Mouse (Mus musculus): ENCODE data around the gene Ccdc183. TPM values are rescaled to one million over a fixed set of nuclear protein-coding genes. Genes with fewer than 3 reads are reported as not detected.

Ccdc183 gene
- polyA plus RNA-seq, 1 experiment from 2014 or later, result 0.11 TPM

DNA sequence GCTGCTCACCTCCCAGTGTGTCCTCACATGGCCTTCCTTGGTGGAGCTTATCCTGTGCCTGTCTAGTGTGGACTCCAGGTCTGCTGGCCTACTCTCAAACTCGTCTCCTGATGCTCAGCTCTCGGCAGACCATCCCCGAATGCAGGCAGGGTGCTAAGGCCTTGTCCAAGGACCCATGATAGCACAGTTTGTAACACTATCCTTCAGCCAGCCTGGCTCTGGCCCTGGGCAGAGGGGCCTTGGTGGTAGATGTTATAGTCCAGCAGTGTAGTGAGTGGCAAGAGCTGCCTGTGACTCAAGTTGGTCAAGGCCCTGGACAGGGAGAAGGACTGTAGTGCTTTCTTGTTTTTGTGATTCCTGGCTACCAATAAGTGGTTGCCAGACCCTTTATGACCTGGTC is 16.1 kb upstream of the Ccdc183 start:
- peaks cover 3% of the 10 kb centered on the region for H3K4me1 ChIP-seq
- DNase-seq (ENCODE audit: low spot score), result no peak
- H3K27ac ChIP-seq (replicated peaks), result no peak overlapping the region
- no peak overlapping the region for H3K4me3 ChIP-seq
- no peaks in the 10 kb centered on the region for H3K9me3 ChIP-seq
- 87% methylated on average over 3 of the region's 3 CpGs for WGBS
- H3K36me3 ChIP-seq (replicated peaks), result no peaks in the 10 kb centered on the region
- no peaks in the 10 kb centered on the region for H3K27me3 ChIP-seq (replicated peaks; ENCODE audit: low read depth, poor library complexity, severe bottlenecking)

DNA sequence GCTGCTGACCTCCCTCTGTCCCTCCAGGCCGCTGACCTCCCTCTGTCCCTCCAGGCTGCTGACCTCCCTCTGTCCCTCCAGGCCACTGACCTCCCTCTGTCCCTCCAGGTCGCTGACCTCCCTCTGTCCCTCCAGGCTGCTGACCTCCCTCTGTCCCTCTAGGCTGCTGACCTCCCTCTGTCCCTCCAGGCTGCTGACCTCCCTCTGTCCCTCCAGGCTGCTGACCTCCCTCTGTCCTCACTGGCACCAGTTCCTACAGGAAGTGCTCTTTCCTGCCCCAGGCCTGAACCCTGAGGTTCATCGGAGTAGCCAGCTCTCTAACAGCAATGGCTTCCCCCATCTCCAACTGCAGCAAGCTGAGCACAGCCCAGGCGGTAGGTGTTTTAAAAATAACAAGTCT is 11.3 kb upstream of the Ccdc183 start:
- H3K9me3 ChIP-seq, result no peaks in the 10 kb centered on the region
- H3K36me3 ChIP-seq (replicated peaks), result no peaks in the 10 kb centered on the region
- peaks cover 14% of the 10 kb centered on the region for H3K4me1 ChIP-seq
- no peaks in the 10 kb centered on the region; the same call in 1 of the 2 replicates for H3K27me3 ChIP-seq (replicated peaks; ENCODE audit: low read depth, poor library complexity, severe bottlenecking)
- 44% methylated on average over 4 of the region's 4 CpGs for WGBS
- no peak for DNase-seq (ENCODE audit: low spot score)
- H3K27ac ChIP-seq (replicated peaks), result peak overlapping the region; percentile 2; the same call in 1 of the 2 replicates
- no peak overlapping the region for H3K4me3 ChIP-seq

DNA sequence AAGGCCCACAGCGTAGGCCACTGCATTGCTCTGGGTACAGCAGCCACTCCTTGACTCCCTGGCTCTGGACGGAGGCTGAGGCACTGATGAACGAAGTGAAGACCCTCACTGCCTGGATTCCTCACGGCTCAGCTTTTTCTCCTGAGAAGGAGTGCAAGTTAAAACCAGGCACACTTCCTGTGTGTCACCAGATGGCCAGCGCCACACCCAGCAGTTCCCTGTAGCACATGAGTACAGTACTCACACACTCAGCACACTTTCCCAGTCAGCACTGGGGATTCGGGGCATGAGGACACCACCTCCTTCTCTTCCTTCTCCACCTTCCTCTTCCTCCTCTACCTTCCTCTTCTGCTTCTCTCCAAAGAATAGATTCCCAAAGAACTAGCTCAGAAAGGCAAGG is 10.3 kb upstream of the Ccdc183 start, which contains the start of gene Fcna:
Gene Fcna, minus strand, starts transcription at position 220 of the 400 bp plus-strand sequence.
- no peaks in the 10 kb centered on the region for H3K36me3 ChIP-seq (replicated peaks)
- H3K27ac ChIP-seq (replicated peaks), result peak within 1 kb of the TSS; percentile 2; the same call in 1 of the 2 replicates
- H3K27me3 ChIP-seq (replicated peaks; ENCODE audit: low read depth, poor library complexity, severe bottlenecking), result no peaks in the 10 kb centered on the region; the same call in 1 of the 2 replicates
- 79% methylated on average over 6 of the region's 6 CpGs for WGBS
- H3K9me3 ChIP-seq, result no peaks in the 10 kb centered on the region
- no peak within 1 kb of the TSS for H3K4me3 ChIP-seq
- no peak for DNase-seq (ENCODE audit: low spot score)
- H3K4me1 ChIP-seq, result peaks cover 14% of the 10 kb centered on the region

GRCm38 (mm10) chr2:25625986-25626385 is 8.5 kb upstream of the Ccdc183 start:
- no peaks in the 10 kb centered on the region for H3K9me3 ChIP-seq
- H3K27ac ChIP-seq (replicated peaks), result no peak overlapping the region
- H3K4me3 ChIP-seq, result no peak overlapping the region
- H3K27me3 ChIP-seq (replicated peaks; ENCODE audit: low read depth, poor library complexity, severe bottlenecking), result no peaks in the 10 kb centered on the region; the same call in 1 of the 2 replicates
- WGBS, result 74% methylated on average over 5 of the region's 5 CpGs
- no peaks in the 10 kb centered on the region for H3K36me3 ChIP-seq (replicated peaks)
- DNase-seq (ENCODE audit: low spot score), result no peak
- peaks cover 24% of the 10 kb centered on the region for H3K4me1 ChIP-seq

- Histone ChIP-seq H3K4me1 (peaks cover 21% of the 10 kb centered on the region), H3K27me3 (replicated peaks; ENCODE audit: low read depth, poor library complexity, severe bottlenecking) (peaks cover 38% of the 10 kb centered on the region), H3K27ac (replicated peaks) (peak within 1 kb of the TSS; percentile 77), H3K9me3 (no peaks in the 10 kb centered on the region), H3K4me3 (peak within 1 kb of the TSS; percentile 62), H3K36me3 (replicated peaks) (no peaks in the 10 kb centered on the region)
- peak; percentile 90 for DNase-seq (ENCODE audit: low spot score)
- WGBS, result 5% methylated on average over 34 of the region's 34 CpGs
Observed at GRCm38 (mm10) chr2:25621229-25622200, 4.0 kb upstream of the Ccdc183 start, which contains the start of gene Tmem141. Tmem141 (minus strand) TSS chr2:25622005.

- H3K27me3 ChIP-seq (replicated peaks; ENCODE audit: low read depth, poor library complexity, severe bottlenecking), result peaks cover 45% of the 10 kb centered on the region
- peaks cover 24% of the 10 kb centered on the region for H3K4me1 ChIP-seq
- H3K27ac ChIP-seq (replicated peaks), result no peak overlapping the region
- peak overlapping the region; percentile 62; the same call in 1 of the 2 replicates for H3K4me3 ChIP-seq
- H3K36me3 ChIP-seq (replicated peaks), result no peaks in the 10 kb centered on the region
- no peak for DNase-seq (ENCODE audit: low spot score)
- H3K9me3 ChIP-seq, result no peaks in the 10 kb centered on the region
- WGBS, result 88% methylated on average over 4 of the region's 4 CpGs
Observed at GRCm38 (mm10) chr2:25620852-25621228, 3.4 kb upstream of the Ccdc183 start.

GRCm38 (mm10) chr2:25620386-25620785 is 2.9 kb upstream of the Ccdc183 start:
- 82% methylated on average over 6 of the region's 6 CpGs for WGBS
- no peak overlapping the region for H3K27ac ChIP-seq (replicated peaks)
- peaks cover 25% of the 10 kb centered on the region for H3K4me1 ChIP-seq
- H3K36me3 ChIP-seq (replicated peaks), result no peaks in the 10 kb centered on the region
- H3K9me3 ChIP-seq, result no peaks in the 10 kb centered on the region
- DNase-seq (ENCODE audit: low spot score), result no peak
- no peak overlapping the region for H3K4me3 ChIP-seq
- H3K27me3 ChIP-seq (replicated peaks; ENCODE audit: low read depth, poor library complexity, severe bottlenecking), result peaks cover 50% of the 10 kb centered on the region

DNA sequence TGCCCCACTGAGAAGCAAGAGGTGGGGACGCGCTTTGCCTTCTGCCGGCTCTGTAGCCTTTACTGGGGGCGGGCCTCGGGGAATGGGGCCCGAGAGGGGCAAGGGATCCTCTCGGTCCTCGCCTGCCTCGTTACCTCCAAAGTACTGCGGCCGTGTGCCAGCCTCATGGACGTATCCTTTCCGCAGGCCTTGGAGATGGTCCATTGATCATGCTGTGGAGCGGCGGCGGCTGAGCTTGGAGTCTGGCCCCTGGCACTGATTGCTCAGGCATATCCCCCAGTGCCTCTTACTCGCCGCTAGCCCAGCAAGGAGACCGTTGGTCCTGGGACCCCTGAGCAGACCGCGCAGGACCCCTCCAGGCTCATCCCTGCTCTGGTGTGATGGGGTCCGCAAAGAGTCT is 1.1 kb downstream of the Ccdc183 start:
- H3K9me3 ChIP-seq, result no peaks in the 10 kb centered on the region
- no peak overlapping the region; the same call in 1 of the 2 replicates for H3K27ac ChIP-seq (replicated peaks)
- H3K4me3 ChIP-seq, result peak overlapping the region; percentile 33
- no peaks in the 10 kb centered on the region for H3K36me3 ChIP-seq (replicated peaks)
- 26% methylated on average over 22 of the region's 22 CpGs for WGBS
- DNase-seq (ENCODE audit: low spot score), result no peak
- H3K4me1 ChIP-seq, result peaks cover 19% of the 10 kb centered on the region
- peaks cover 85% of the 10 kb centered on the region for H3K27me3 ChIP-seq (replicated peaks; ENCODE audit: low read depth, poor library complexity, severe bottlenecking)

GRCm38 (mm10) chr2:25608671-25609070 is 8.8 kb downstream of the Ccdc183 start:
- H3K27ac ChIP-seq (replicated peaks), result peak overlapping the region; percentile 96
- H3K36me3 ChIP-seq (replicated peaks), result peaks cover 15% of the 10 kb centered on the region
- H3K4me1 ChIP-seq, result peaks cover 17% of the 10 kb centered on the region
- peaks cover 46% of the 10 kb centered on the region for H3K27me3 ChIP-seq (replicated peaks; ENCODE audit: low read depth, poor library complexity, severe bottlenecking)
- DNase-seq (ENCODE audit: low spot score), result no peak
- H3K9me3 ChIP-seq, result no peaks in the 10 kb centered on the region
- WGBS, result 70% methylated on average over 10 of the region's 10 CpGs
- H3K4me3 ChIP-seq, result peak overlapping the region; percentile 94

- peak within 1 kb of the TSS; percentile 94 for H3K4me3 ChIP-seq
- peaks cover 21% of the 10 kb centered on the region for H3K36me3 ChIP-seq (replicated peaks)
- peaks cover 17% of the 10 kb centered on the region for H3K4me1 ChIP-seq
- H3K27me3 ChIP-seq (replicated peaks; ENCODE audit: low read depth, poor library complexity, severe bottlenecking), result peaks cover 40% of the 10 kb centered on the region
- WGBS, result under 1% methylated on average over 80 of the region's 80 CpGs
- no peaks in the 10 kb centered on the region for H3K9me3 ChIP-seq
- peak; percentile 90 for DNase-seq (ENCODE audit: low spot score)
- peak within 1 kb of the TSS; percentile 96 for H3K27ac ChIP-seq (replicated peaks)
Observed at GRCm38 (mm10) chr2:25607761-25608622, 9.5 kb downstream of the Ccdc183 start, which contains the start of gene Rabl6. Rabl6 (minus strand) TSS chr2:25608521.

- Histone ChIP-seq H3K4me1 (peaks cover 12% of the 10 kb centered on the region), H3K36me3 (replicated peaks) (peaks cover 76% of the 10 kb centered on the region), H3K27me3 (replicated peaks; ENCODE audit: low read depth, poor library complexity, severe bottlenecking) (no peaks in the 10 kb centered on the region), H3K27ac (replicated peaks) (no peak overlapping the region), H3K4me3 (no peak overlapping the region), H3K9me3 (no peaks in the 10 kb centered on the region)
- no peak for DNase-seq (ENCODE audit: low spot score)
- 92% methylated on average over 5 of the region's 5 CpGs for WGBS
Observed at GRCm38 (mm10) chr2:25602526-25602925, 15.0 kb downstream of the Ccdc183 start.

GRCm38 (mm10) chr2:25600037-25600436 is 17.4 kb downstream of the Ccdc183 start:
- Histone ChIP-seq H3K4me1 (no peaks in the 10 kb centered on the region), H3K36me3 (replicated peaks) (peaks cover 96% of the 10 kb centered on the region), H3K27me3 (replicated peaks; ENCODE audit: low read depth, poor library complexity, severe bottlenecking) (no peaks in the 10 kb centered on the region), H3K27ac (replicated peaks) (no peak overlapping the region), H3K9me3 (no peaks in the 10 kb centered on the region), H3K4me3 (no peak overlapping the region)
- no peak for DNase-seq (ENCODE audit: low spot score)
- 87% methylated on average over 2 of the region's 2 CpGs for WGBS

All from embryonic facial prominence, embryonic 10.5 days (tissue).